Mouse (Mus musculus): ENCODE results near the gene Mael.

DNA sequence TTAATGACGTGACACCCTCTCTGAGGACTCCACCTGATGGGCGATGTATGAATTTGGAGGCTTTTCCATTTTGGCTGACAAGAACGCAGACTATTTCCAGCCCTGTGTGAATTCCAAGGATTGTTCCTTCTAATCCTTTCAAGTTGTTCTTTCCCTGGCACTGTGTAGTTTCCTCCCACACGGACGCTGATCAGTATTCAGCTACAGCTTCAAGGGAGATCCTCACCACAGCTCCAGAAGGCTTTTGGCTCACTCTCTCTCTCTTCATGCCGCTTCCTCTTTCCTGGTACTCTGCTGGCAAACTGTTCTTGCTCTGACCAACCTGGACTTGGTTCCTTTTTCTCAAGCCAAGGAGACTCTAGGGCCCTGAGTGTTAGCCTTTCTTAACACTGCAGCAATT lies 5.7 kb upstream of the Mael start:
- TF ChIP-seq CTCF (IDR thresholded peaks at IDR 0.05; ENCODE audit: extremely low read depth, insufficient read depth, insufficient read length, insufficient replicate concordance) (no peak), POLR2A (IDR thresholded peaks at IDR 0.05; ENCODE audit: low read depth, low read length) (no peak)
